Mouse (Mus musculus): ENCODE measurements around the gene Ntn3. TPM values are rescaled to one million over a fixed set of nuclear protein-coding genes. Genes with fewer than 3 reads are reported as not detected.

The Ntn3 gene
- polyA plus RNA-seq (2014; fragmentation: Nextera tagmentation; extraction: Ambion mirVana) = 3.9 and 5.0 TPM in 2 replicates

GRCm38 (mm10) chr17:24209043-24209915, at the start of gene Ntn3:
Gene Ntn3 (minus strand): TSS chr17:24209531.
- peak within 1 kb of the TSS; percentile 35 for H3K4me3 ChIP-seq (replicated peaks; ENCODE audit: low read length)
- peak within 1 kb of the TSS; percentile 66 for H3K27ac ChIP-seq
- WGBS = 2% methylated on average over 31 of the region's 43 CpGs
- ATAC-seq (ENCODE audit: low FRiP score) = peak; percentile 38
- no peaks in the 10 kb centered on the region for H3K36me3 ChIP-seq (replicated peaks; ENCODE audit: control insufficient read depth, insufficient read depth)
- H3K9ac ChIP-seq = peak within 1 kb of the TSS; percentile 59
- peaks cover 64% of the 10 kb centered on the region for H3K4me1 ChIP-seq (replicated peaks; ENCODE audit: control insufficient read depth, insufficient read depth, low read length)
- H3K4me2 ChIP-seq (replicated peaks) = peak within 1 kb of the TSS; percentile 95
- H3K9me3 ChIP-seq (ENCODE audit: control insufficient read depth, low read length) = no peaks in the 10 kb centered on the region
- peak; percentile 60 for DNase-seq (ENCODE audit: low spot score)
- 0 out of 2 replicates have a peak, but pooled peaks cover 4% of the 10 kb centered on the region for H3K27me3 ChIP-seq (ENCODE audit: control insufficient read depth, insufficient read depth, low read length)

DNA sequence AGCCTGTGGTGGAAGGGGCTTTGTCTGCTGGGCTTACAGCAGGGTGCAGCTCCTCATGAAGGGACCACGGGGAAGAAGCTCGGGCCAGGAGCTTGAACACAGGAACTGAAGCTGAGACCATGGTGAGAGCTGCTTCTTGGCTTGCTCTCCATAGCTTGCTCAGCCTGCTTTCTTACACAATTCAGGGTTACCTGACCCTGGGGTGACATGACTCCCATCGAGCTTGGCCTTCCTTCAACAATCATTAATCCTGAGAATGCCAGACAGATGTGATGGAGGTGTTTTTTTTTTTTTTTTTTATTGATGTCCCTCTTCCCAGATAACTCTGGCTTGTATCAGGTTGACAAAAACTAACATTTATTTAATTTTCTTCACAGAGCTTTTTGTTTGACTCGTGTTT, 49.6 kb upstream of the Ntn3 start:
- no peak overlapping the region for H3K4me2 ChIP-seq (replicated peaks)
- DNase-seq (ENCODE audit: low spot score) (no peak), ATAC-seq (ENCODE audit: low FRiP score) (no peak)
- WGBS = 79% methylated on average over 4 of the region's 4 CpGs
- H3K27me3 ChIP-seq (ENCODE audit: control insufficient read depth, insufficient read depth, low read length) = no peaks in the 10 kb centered on the region
- H3K9ac ChIP-seq = no peak overlapping the region
- no peak overlapping the region for H3K27ac ChIP-seq
- H3K4me3 ChIP-seq (replicated peaks; ENCODE audit: low read length) = no peak overlapping the region
- no peaks in the 10 kb centered on the region for H3K4me1 ChIP-seq (replicated peaks; ENCODE audit: control insufficient read depth, insufficient read depth, low read length)
- H3K9me3 ChIP-seq (ENCODE audit: control insufficient read depth, low read length) = no peaks in the 10 kb centered on the region
- no peaks in the 10 kb centered on the region for H3K36me3 ChIP-seq (replicated peaks; ENCODE audit: control insufficient read depth, insufficient read depth)

GRCm38 (mm10) chr17:24252329-24252728, 43.0 kb upstream of the Ntn3 start:
- H3K9ac ChIP-seq = 0 out of 2 replicates have a peak overlapping the region, but pooled peaks have one; percentile 76
- H3K9me3 ChIP-seq (ENCODE audit: control insufficient read depth, low read length) = no peaks in the 10 kb centered on the region
- peaks cover 7% of the 10 kb centered on the region for H3K36me3 ChIP-seq (replicated peaks; ENCODE audit: control insufficient read depth, insufficient read depth)
- H3K4me3 ChIP-seq (replicated peaks; ENCODE audit: low read length) = 0 out of 2 replicates have a peak overlapping the region, but pooled peaks have one; percentile 80
- peaks cover 4% of the 10 kb centered on the region; the same call in 1 of the 2 replicates for H3K4me1 ChIP-seq (replicated peaks; ENCODE audit: control insufficient read depth, insufficient read depth, low read length)
- H3K27ac ChIP-seq = no peak overlapping the region
- H3K4me2 ChIP-seq (replicated peaks) = no peak overlapping the region
- ATAC-seq (ENCODE audit: low FRiP score) (no peak), DNase-seq (ENCODE audit: low spot score) (no peak)
- WGBS = 100% methylated on average over 2 of the region's 2 CpGs
- H3K27me3 ChIP-seq (ENCODE audit: control insufficient read depth, insufficient read depth, low read length) = no peaks in the 10 kb centered on the region

DNA sequence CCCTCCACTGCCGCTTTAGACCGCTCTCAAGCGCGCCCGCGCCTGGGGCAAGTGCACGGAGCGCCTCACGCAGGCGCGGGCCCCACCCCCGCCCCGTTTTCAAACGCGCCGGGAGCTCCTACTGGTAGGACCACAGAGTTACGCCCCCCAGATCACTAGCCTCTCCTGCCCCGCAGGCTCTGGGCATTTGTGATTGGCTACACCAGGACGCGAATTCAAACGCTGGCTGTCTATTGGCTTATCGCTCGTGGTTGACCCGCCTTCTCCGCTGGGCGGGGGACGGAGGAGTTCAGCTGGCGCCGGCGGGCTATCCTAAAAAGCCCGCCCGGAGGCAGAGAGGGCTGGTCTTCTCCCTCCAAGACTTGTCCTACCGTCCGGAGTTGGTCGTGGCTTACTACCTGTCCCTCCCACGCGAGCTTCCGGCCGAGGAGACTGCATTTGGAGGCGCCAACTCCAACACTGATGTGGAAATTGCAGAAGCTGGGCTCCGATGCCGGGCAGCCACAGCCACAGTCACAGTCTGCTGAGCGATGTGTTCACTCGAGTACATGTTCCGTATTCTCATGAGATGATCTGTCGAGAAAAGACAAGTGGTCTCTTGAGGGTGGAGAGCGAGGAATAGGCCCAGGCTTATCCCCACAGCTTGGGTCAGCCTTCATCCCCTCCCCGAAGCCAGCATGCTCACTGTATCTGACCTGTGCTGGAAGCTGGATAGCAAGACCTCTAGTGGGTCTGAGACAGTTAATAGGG, 42.2 kb upstream of the Ntn3 start, which contains the start of gene Ccnf:
Gene Ccnf (minus strand): TSS at position 165 of the 750 bp plus-strand sequence.
- Histone ChIP-seq H3K4me2 (replicated peaks) (peak within 1 kb of the TSS; percentile 77), H3K36me3 (replicated peaks; ENCODE audit: control insufficient read depth, insufficient read depth) (peaks cover 7% of the 10 kb centered on the region), H3K9me3 (ENCODE audit: control insufficient read depth, low read length) (no peaks in the 10 kb centered on the region), H3K27me3 (ENCODE audit: control insufficient read depth, insufficient read depth, low read length) (no peaks in the 10 kb centered on the region), H3K4me1 (replicated peaks; ENCODE audit: control insufficient read depth, insufficient read depth, low read length) (peaks cover 4% of the 10 kb centered on the region; the same call in 1 of the 2 replicates), H3K27ac (peak within 1 kb of the TSS; percentile 55), H3K9ac (peak within 1 kb of the TSS; percentile 76), H3K4me3 (replicated peaks; ENCODE audit: low read length) (peak within 1 kb of the TSS; percentile 80)
- under 1% methylated on average over 48 of the region's 48 CpGs for WGBS
- peak; percentile 95 for DNase-seq (ENCODE audit: low spot score)
- peak; percentile 100 for ATAC-seq (ENCODE audit: low FRiP score)

DNA sequence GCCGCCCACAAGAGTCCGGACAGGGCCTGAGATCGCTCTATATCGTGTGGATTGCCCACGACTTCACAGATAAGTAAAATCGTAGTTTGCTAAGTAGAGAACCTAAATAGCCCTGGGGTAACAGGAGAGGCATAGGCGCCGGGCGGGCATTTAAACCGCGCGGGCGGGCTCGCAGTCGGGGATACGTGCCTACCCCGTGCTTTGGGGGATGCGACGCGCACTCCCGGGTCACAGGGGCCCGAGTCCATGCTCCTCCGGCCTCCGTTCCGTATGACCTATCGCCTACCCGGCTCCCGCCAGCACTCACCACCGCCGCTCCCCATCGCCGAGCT, 41.6 kb upstream of the Ntn3 start:
- H3K4me2 ChIP-seq (replicated peaks) = peak overlapping the region; percentile 77
- no peaks in the 10 kb centered on the region for H3K27me3 ChIP-seq (ENCODE audit: control insufficient read depth, insufficient read depth, low read length)
- under 1% methylated on average over 32 of the region's 32 CpGs for WGBS
- peaks cover 7% of the 10 kb centered on the region for H3K36me3 ChIP-seq (replicated peaks; ENCODE audit: control insufficient read depth, insufficient read depth)
- no peaks in the 10 kb centered on the region for H3K9me3 ChIP-seq (ENCODE audit: control insufficient read depth, low read length)
- H3K27ac ChIP-seq = peak overlapping the region; percentile 55
- H3K4me1 ChIP-seq (replicated peaks; ENCODE audit: control insufficient read depth, insufficient read depth, low read length) = peaks cover 4% of the 10 kb centered on the region; the same call in 1 of the 2 replicates
- peak overlapping the region; percentile 76 for H3K9ac ChIP-seq
- no peak for DNase-seq (ENCODE audit: low spot score)
- no peak for ATAC-seq (ENCODE audit: low FRiP score)
- peak overlapping the region; percentile 80 for H3K4me3 ChIP-seq (replicated peaks; ENCODE audit: low read length)

GRCm38 (mm10) chr17:24248641-24249040, 39.3 kb upstream of the Ntn3 start:
- Histone ChIP-seq H3K36me3 (replicated peaks; ENCODE audit: control insufficient read depth, insufficient read depth) (peaks cover 22% of the 10 kb centered on the region), H3K4me2 (replicated peaks) (no peak overlapping the region), H3K9me3 (ENCODE audit: control insufficient read depth, low read length) (no peaks in the 10 kb centered on the region), H3K27ac (no peak overlapping the region), H3K4me3 (replicated peaks; ENCODE audit: low read length) (no peak overlapping the region), H3K9ac (no peak overlapping the region), H3K4me1 (replicated peaks; ENCODE audit: control insufficient read depth, insufficient read depth, low read length) (peaks cover 4% of the 10 kb centered on the region; the same call in 1 of the 2 replicates), H3K27me3 (ENCODE audit: control insufficient read depth, insufficient read depth, low read length) (no peaks in the 10 kb centered on the region)
- DNase-seq (ENCODE audit: low spot score) (no peak), ATAC-seq (ENCODE audit: low FRiP score) (no peak)
- 98% methylated on average over 2 of the region's 2 CpGs for WGBS

- Histone ChIP-seq H3K27me3 (ENCODE audit: control insufficient read depth, insufficient read depth, low read length) (no peaks in the 10 kb centered on the region), H3K27ac (no peak overlapping the region), H3K36me3 (replicated peaks; ENCODE audit: control insufficient read depth, insufficient read depth) (peaks cover 64% of the 10 kb centered on the region), H3K4me3 (replicated peaks; ENCODE audit: low read length) (no peak overlapping the region), H3K4me1 (replicated peaks; ENCODE audit: control insufficient read depth, insufficient read depth, low read length) (no peaks in the 10 kb centered on the region), H3K9me3 (ENCODE audit: control insufficient read depth, low read length) (no peaks in the 10 kb centered on the region), H3K4me2 (replicated peaks) (no peak overlapping the region), H3K9ac (no peak overlapping the region)
- ATAC-seq (ENCODE audit: low FRiP score) (no peak), DNase-seq (ENCODE audit: low spot score) (no peak)
- 99% methylated on average over 8 of the region's 8 CpGs for WGBS
These were observed 34.7 kb upstream of the Ntn3 start for GRCm38 (mm10) chr17:24244061-24244460.

DNA sequence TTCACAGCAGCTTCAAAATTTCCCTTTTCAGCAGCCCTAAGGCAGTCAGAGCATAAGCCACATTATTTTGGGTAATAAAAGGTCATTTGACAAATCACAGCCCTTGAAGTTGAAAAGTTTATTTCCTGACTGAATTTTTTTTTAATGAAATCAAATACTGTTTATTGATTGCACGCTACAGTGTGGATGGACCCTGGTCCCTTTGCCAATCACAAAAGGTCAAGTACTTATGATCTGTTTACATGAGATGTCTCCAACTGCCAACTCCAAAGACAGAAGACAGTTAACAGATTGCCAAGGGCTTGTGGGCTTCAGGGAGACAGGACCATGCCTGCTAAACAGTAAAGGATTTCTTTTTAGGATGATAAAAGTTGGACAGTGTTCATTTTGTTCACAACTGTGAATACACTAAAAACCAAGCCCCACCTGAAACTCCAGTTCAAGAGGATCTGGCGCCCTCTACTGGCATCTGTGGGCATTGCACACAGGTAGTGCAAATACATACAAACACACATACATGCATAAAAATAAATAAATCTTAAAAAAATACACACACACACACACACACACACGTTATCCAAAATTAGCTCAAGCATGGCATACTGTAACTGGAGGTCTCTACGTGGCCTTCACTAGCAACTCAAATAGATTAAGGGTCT, 34.1 kb upstream of the Ntn3 start:
- Histone ChIP-seq H3K9me3 (ENCODE audit: control insufficient read depth, low read length) (no peaks in the 10 kb centered on the region), H3K27me3 (ENCODE audit: control insufficient read depth, insufficient read depth, low read length) (no peaks in the 10 kb centered on the region), H3K4me2 (replicated peaks) (no peak overlapping the region), H3K27ac (no peak overlapping the region), H3K4me3 (replicated peaks; ENCODE audit: low read length) (no peak overlapping the region), H3K4me1 (replicated peaks; ENCODE audit: control insufficient read depth, insufficient read depth, low read length) (no peaks in the 10 kb centered on the region), H3K36me3 (replicated peaks; ENCODE audit: control insufficient read depth, insufficient read depth) (peaks cover 70% of the 10 kb centered on the region), H3K9ac (no peak overlapping the region)
- no peak for ATAC-seq (ENCODE audit: low FRiP score)
- no peak for DNase-seq (ENCODE audit: low spot score)
- 91% methylated on average over 4 of the region's 4 CpGs for WGBS

- H3K9ac ChIP-seq = no peak overlapping the region
- no peak overlapping the region for H3K27ac ChIP-seq
- H3K27me3 ChIP-seq (ENCODE audit: control insufficient read depth, insufficient read depth, low read length) = no peaks in the 10 kb centered on the region
- no peak overlapping the region for H3K4me2 ChIP-seq (replicated peaks)
- H3K4me3 ChIP-seq (replicated peaks; ENCODE audit: low read length) = no peak overlapping the region
- ATAC-seq (ENCODE audit: low FRiP score) = no peak
- no peaks in the 10 kb centered on the region for H3K4me1 ChIP-seq (replicated peaks; ENCODE audit: control insufficient read depth, insufficient read depth, low read length)
- no peaks in the 10 kb centered on the region for H3K9me3 ChIP-seq (ENCODE audit: control insufficient read depth, low read length)
- WGBS = 96% methylated on average over 7 of the region's 7 CpGs
- peaks cover 84% of the 10 kb centered on the region for H3K36me3 ChIP-seq (replicated peaks; ENCODE audit: control insufficient read depth, insufficient read depth)
- no peak for DNase-seq (ENCODE audit: low spot score)
These were observed 27.6 kb upstream of the Ntn3 start for GRCm38 (mm10) chr17:24236921-24237320.

Data from hindbrain, embryonic 14.5 days (tissue).